Mouse (Mus musculus): Measurements from ENCODE around the gene Lhfpl5.

Gene Lhfpl5

GRCm38 (mm10) chr17:28572521-28572920 is 2.9 kb upstream of the Lhfpl5 start:
- no peak for DNase-seq (ENCODE audit: low spot score)

GRCm38 (mm10) chr17:28572941-28573340 is 2.5 kb upstream of the Lhfpl5 start:
- DNase-seq (ENCODE audit: low spot score): no peak

GRCm38 (mm10) chr17:28580396-28580795 is 5.0 kb downstream of the Lhfpl5 start:
- DNase-seq (ENCODE audit: low spot score): peak; percentile 36

- no peak for DNase-seq (ENCODE audit: low spot score)
Observed at GRCm38 (mm10) chr17:28581056-28581455, 5.6 kb downstream of the Lhfpl5 start.

GRCm38 (mm10) chr17:28586509-28586908 is 11.1 kb downstream of the Lhfpl5 start:
- no peak for DNase-seq (ENCODE audit: low spot score)

GRCm38 (mm10) chr17:28588591-28588990 is 13.2 kb downstream of the Lhfpl5 start:
- no peak for DNase-seq (ENCODE audit: low spot score)

GRCm38 (mm10) chr17:28590596-28590995 is 15.2 kb downstream of the Lhfpl5 start:
- DNase-seq (ENCODE audit: low spot score): no peak

DNA sequence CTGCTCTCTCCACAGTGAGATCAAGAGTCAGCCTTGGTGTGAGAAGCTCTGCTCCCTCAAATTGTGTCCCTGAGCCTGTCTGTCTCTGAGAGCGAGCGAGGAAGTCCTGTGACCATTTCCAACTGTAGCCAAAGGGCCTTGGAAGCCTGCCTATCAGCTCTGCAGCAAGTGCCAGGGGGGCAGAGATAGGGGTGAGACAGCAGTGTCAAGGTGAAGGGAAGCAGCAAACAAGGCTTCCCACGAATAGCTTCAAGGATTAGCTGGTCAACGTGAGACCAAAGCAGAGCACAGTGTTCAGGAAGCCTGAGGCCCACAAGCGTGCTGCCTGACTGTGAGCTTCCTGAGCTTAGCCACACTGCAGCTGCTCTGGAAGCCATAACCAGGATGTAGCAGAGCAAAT is 16.0 kb downstream of the Lhfpl5 start:
- DNase-seq (ENCODE audit: low spot score): peak; percentile 82

DNA sequence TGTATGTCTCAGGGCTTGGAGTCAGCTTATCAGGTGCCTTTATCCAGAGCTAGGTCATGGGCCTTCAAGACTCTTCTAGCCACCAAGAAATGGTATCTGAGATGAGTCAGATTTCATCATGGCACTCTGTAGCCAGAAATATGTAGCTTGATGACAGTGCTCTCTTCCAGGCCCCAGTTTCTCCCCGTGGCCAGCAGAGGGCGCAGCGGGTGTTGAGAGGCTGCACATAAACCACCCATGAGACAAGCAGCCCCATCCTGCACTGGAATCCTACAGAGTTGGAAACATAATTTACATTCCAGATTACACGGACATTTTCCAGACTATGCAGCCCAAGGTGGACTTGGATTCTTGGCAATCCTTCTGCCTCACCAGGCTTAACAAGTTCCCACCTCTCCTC is 17.6 kb downstream of the Lhfpl5 start:
- peak; percentile 45 for DNase-seq (ENCODE audit: low spot score)

- no peak for DNase-seq (ENCODE audit: low spot score)
Observed at GRCm38 (mm10) chr17:28593965-28594364, 18.5 kb downstream of the Lhfpl5 start.

GRCm38 (mm10) chr17:28600780-28601179 is 25.3 kb downstream of the Lhfpl5 start:
- DNase-seq (ENCODE audit: low spot score): no peak

GRCm38 (mm10) chr17:28601557-28602250 is 26.3 kb downstream of the Lhfpl5 start:
- peak; percentile 27 for DNase-seq (ENCODE audit: low spot score)

GRCm38 (mm10) chr17:28609543-28609942 is 34.1 kb downstream of the Lhfpl5 start:
- no peak for DNase-seq (ENCODE audit: low spot score)

- no peak for DNase-seq (ENCODE audit: low spot score)
Observed at GRCm38 (mm10) chr17:28612603-28613002, 37.2 kb downstream of the Lhfpl5 start.

DNA sequence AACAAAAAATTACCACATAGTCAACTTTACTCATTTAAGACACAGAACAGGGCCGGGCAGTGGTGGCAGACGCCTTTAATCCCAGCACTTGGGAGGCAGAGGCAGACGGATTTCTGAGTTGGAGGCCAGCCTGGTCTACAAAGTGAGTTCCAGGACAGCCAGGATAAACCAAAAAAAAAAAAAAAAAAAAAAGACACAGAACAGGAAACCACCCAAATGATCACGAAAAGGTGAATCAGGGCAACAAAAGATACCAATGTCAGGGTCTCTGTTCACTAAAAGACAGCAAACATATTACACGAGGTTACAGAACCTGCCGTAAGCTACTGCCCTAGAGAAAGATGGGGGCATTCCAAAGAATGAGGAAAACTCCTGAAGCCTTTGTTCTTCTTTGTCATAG is 37.7 kb downstream of the Lhfpl5 start:
- DNase-seq (ENCODE audit: low spot score): no peak

DNA sequence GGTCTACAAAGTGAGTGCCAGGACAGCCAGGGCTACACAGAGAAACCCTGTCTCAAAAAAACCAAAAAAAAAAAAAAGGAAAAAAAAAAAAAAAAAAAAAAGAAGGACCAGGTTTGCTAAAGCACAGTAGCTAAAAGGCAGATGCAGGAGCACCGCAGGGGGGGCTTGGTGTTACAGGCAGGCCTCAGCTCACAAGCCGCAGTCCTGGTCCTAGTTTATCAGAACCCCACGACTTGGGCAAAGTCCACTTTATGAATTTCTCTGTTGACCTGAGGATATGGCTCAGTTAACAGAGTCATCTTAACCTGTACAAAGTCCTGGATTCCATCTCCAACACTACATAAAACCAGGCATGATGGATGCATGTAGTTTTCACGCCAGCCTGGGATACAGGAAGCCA is 39.9 kb downstream of the Lhfpl5 start:
- no peak for DNase-seq (ENCODE audit: low spot score)

- DNase-seq (ENCODE audit: low spot score): no peak
Observed at GRCm38 (mm10) chr17:28617636-28618035, 42.2 kb downstream of the Lhfpl5 start.

DNA sequence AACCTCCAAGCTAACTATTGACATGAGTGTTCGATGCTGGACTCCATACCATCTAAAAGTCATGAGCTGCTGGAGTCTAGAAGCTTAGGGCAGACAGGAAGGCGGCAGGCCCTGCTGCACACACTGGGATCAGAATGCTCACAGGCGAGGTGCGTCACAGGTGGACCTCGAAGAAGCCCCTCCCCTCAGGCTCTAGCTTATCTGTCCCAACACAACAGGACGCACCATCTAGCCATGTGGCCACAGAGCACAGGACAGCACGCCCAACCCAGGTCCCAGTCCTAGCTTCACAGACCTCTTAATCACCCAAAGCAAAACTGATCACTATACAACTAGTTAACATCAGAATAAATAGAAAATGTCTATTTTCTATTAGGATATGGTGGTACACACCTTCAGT is 42.7 kb downstream of the Lhfpl5 start:
- no peak for DNase-seq (ENCODE audit: low spot score)

DNA sequence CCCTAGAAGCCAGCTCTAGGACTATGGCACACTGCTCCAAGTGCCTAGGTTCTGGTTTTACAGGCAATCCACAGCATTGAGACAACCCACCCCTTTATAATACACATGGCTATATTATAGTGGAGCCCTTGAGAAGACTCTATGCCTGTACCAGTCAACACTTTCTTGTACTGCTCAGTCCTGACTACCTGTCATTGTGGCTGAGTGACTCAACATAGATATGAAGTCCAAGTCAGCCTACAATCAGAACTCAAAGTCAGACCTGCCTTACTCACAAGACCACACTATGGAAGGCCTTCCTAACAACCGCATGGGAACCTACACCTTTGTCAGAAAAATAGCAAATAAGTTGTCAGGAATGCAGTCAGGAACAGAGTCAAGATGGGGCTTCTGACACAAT is 43.3 kb downstream of the Lhfpl5 start:
- DNase-seq (ENCODE audit: low spot score): no peak

DNA sequence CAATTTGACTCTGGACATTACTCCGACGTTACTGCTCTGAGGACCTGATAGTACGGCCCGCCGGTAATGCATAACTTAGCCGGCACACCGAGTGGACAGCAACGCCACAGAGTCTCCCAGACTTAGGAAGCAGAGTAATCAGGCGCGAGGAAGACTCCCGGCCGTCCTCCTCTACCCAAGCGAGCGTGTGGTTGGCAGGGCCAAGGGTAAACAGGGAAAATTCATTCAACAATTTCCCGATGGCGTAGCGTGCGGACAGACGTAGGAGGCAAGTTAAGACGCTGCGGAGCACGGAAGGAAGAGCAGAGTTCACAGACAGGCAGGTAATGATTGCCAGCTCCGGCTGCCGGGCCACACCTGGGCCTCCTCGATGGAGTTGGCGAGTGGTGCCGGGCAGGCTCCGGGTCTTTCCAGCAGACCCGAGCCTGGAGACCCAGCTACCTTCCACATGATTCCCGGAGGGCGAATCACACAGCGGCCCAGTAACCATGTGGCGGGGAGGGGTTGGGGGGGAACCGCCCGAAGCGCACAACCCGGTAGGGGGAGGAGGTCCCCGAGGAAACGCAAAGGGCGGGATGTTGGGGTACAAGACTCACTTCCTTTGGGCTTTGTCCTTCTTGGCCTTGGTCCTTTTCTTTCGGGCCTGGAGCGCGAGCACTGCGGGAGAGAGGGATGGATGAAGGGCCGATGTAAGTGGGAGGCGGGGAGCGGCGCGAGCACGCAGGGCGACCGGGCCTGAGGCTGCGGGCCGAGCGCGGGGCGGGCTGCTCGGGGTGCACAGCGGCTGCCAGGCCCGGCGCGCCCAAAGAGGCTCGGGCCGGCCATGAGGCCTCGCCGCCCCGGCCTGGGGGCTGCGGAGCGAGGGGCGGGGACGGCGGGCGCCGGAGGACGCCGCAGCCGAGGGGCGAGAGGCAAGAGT is 46.2 kb downstream of the Lhfpl5 start:
- peak; percentile 11 for DNase-seq (ENCODE audit: low spot score)

DNA sequence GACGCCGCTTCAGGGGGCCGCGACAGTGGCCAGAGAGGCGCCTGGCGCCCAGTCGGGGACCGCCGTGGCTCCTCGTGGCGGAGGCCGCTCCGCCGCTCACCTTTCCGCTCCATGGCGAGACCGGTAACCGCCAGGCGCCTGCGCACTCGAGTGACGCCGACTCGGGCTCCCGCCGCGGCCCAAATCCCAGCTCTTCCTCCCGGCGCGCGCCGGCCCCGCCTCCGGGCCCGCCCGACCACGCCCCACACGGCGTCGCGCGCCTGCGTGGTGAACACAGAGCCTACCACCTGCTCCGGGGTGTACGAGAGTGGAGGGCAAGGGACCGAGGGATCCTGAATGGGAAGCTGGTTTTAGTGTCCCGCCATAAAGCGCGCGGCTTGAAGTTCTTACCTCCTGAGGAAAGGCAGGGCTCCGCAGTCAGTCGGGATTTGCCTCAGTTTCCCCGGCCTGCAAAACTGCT is 46.9 kb downstream of the Lhfpl5 start, which contains the start of gene Srpk1:
TSS of gene Srpk1 (minus strand) at position 410 of the 460 bp plus-strand sequence.
- peak; percentile 86 for DNase-seq (ENCODE audit: low spot score)

DNA sequence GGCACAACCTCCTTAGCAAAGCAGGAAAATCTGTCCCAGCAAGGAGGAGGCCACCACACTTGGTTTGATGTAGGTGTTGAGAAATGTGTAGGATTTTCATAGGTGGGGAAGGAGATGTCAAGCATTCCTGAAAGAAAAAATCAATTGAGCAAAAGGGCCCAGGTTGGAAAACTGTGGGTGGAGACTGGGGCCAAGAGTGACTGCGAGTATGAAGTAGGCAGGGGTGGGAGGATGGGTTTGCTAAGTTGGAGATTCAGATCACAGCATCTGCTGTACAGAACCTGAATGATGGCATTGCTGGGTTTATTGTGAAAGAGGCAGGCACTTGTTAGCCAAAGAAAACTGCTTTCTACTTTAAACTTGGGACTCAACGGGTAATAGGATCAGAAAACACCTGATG is 49.4 kb downstream of the Lhfpl5 start:
- no peak for DNase-seq (ENCODE audit: low spot score)

- no peak for DNase-seq (ENCODE audit: low spot score)
Observed at GRCm38 (mm10) chr17:28625327-28625726, 49.9 kb downstream of the Lhfpl5 start.
